Mouse (Mus musculus) liver, embryonic 14.5 days (tissue): Measurements from ENCODE around the gene Cdc20b. TPM values are rescaled to one million over a fixed set of nuclear protein-coding genes. Genes with fewer than 3 reads are reported as not detected.
A peak's percentile ranks its signal among the peaks of the same experiment; 100 is the strongest.

Experiments used
- ATAC-seq: fragments of 200-750 bp; cut with Nextera tagmentation; 2 replicates; pipeline ENCODE4 v1.8.0; 2017; ENCODE audit warnings: moderate number of reproducible peaks, mild to moderate bottlenecking, moderate library complexity; ENCODE audit not compliant: insufficient read depth
- DNase-seq, 3 experiments: peaks; one replicate each; pipeline ENCODE4 v3.0.0-alpha.2; 2012 to 2013; ENCODE audit warnings: low read depth in 3 of 3, low spot score in 3 of 3
- H3K27ac ChIP-seq: fragments of 300-500 bp; sonication (generic); 2 replicates; pipeline ENCODE4 v1.5.1; 2014; ENCODE audit warnings: moderate library complexity, mild to moderate bottlenecking, control low read depth, inconsistent platforms
- H3K27me3 ChIP-seq: fragments of 300-500 bp; sonication (generic); 2 replicates; pipeline ENCODE4 v1.6.1; 2014; ENCODE audit warnings: mild to moderate bottlenecking, low read length, moderate library complexity; ENCODE audit not compliant: control insufficient read depth, insufficient read depth
- H3K36me3 ChIP-seq: fragments of 300-500 bp; sonication (generic); replicated peaks from 2 replicates; pipeline ENCODE4 v1.6.1; 2014; ENCODE audit warnings: low read depth; ENCODE audit not compliant: control insufficient read depth, insufficient read depth
- H3K4me1 ChIP-seq, 2 experiments: fragments of 200-500 bp in 1 of 2; fragments of 300-500 bp in 1 of 2; sonication (generic) in 1 of 2; replicated peaks; 2 replicates each; pipeline ENCODE4 v1.6.1; 2012 to 2014; ENCODE audit warnings: antibody characterized with exemption in 1 of 2, inconsistent platforms in 1 of 2, low read length in 1 of 2; ENCODE audit not compliant: control insufficient read depth in 2 of 2, insufficient read depth in 2 of 2
- H3K4me2 ChIP-seq: fragments of 300-500 bp; sonication (generic); 2 replicates; pipeline ENCODE4 v1.6.1; 2014; ENCODE audit warnings: low read depth, mild to moderate bottlenecking, control low read depth, moderate library complexity
- H3K4me3 ChIP-seq, 2 experiments: fragments of 200-500 bp in 1 of 2; fragments of 300-500 bp in 1 of 2; sonication (generic) in 1 of 2; 2 replicates each; pipeline ENCODE4 v1.5.1; 2012 to 2014; ENCODE audit warnings: low read depth in 2 of 2, low read length in 2 of 2, mild to moderate bottlenecking in 2 of 2, control low read depth in 1 of 2, inconsistent platforms in 1 of 2, moderate library complexity in 1 of 2; ENCODE audit not compliant: insufficient read depth in 1 of 2
- H3K9ac ChIP-seq: fragments of 300-500 bp; sonication (generic); replicated peaks from 2 replicates; pipeline ENCODE4 v1.6.1; 2014; ENCODE audit warnings: mild to moderate bottlenecking, control low read depth, moderate library complexity
- H3K9me3 ChIP-seq: fragments of 300-500 bp; sonication (generic); 2 replicates; pipeline ENCODE4 v1.6.1; 2016; ENCODE audit warnings: low read length, mixed read lengths; ENCODE audit not compliant: control insufficient read depth
- CTCF ChIP-seq: IDR thresholded peaks from 2 replicates; pipeline ENCODE4 v1.5.1; 2016; ENCODE audit warnings: antibody characterized with exemption, low read depth, control low read depth
- EP300 ChIP-seq: IDR thresholded peaks from 2 replicates; pipeline ENCODE4 v1.6.1; 2016; ENCODE audit warnings: antibody characterized with exemption, low read depth
- WGBS: fragments of 180-500 bp; shearing (Covaris S2); extraction: QIAGEN DNeasy Blood & Tissue Kit; methylation state at CpG from one replicate; pipeline ENCODE4 v1.1.7; 2014; ENCODE audit not compliant: insufficient replicate concordance; 5-methylcytosine and 5-hydroxymethylcytosine counted together
- polyA plus RNA-seq, 2 experiments: library from polyadenylated mRNA; depleted of rRNA in 1 of 2; stranded (reverse) in 1 of 2; unstranded in 1 of 2; fragments of >200 nt; fragmentation: Nextera tagmentation in 1 of 2; extraction: Ambion mirVana in 1 of 2; gene quantifications; 2 replicates each; pipeline versions ENCODE4 v1.2.1 to v1.2.3; 2012 to 2014

Cdc20b gene
- polyA plus RNA-seq, 2 experiments = 0.02 TPM; not detected in 1

GRCm38 (mm10) chr13:113054230-113054629, 19.3 kb downstream of the Cdc20b start:
- H3K27me3 ChIP-seq = no peaks in the 10 kb centered on the region
- no peak overlapping the region for H3K9ac ChIP-seq
- DNase-seq = no peak
- H3K4me3 ChIP-seq = no peak overlapping the region
- no peaks in the 10 kb centered on the region for H3K4me1 ChIP-seq
- ATAC-seq = no peak
- H3K36me3 ChIP-seq = no peaks in the 10 kb centered on the region
- no peak for TF ChIP-seq EP300
- no peak for TF ChIP-seq CTCF
- 53% methylated on average over 8 of the region's 8 CpGs for WGBS
- no peak overlapping the region for H3K27ac ChIP-seq
- peaks cover 5% of the 10 kb centered on the region for H3K9me3 ChIP-seq
- no peak overlapping the region for H3K4me2 ChIP-seq

DNA sequence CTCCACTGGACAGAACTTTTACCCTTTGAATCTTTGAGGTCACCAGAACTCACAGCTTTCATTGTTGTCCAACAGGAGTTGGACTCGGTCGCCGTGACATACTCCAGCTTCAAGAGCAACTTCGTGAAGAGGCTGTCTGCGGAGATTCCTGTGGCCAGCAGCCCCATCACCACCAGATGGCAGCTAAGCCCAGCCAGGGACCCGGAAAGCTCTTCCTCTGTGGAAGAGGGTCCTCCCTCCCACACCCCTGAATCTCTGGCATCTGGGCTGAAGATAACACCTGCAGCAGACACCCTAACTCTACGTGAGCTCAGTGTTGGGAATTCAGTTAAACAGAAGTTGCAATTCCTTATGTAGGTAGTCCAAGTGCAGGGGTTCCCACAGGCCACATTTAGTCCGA, 20.9 kb downstream of the Cdc20b start:
- no peak for ATAC-seq

DNA sequence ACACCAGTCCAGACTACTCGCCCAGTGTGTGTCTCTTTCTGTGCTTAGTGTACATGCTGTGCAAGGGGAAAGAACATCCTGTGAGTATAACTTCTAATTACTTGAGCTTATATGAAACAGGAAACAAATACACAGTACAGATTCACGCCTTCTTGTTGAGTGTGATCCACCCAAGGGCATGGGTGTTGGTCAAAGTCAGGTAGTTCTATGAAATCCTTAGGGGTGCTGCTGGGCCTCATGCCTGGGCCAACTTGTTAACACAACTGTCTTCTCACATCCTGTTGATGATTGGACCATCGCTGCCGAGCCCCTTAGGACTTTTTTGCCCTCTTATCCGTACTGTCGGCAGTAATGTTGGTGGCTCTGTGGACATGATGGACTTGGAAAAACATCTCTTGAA, 26.8 kb downstream of the Cdc20b start:
- no peaks in the 10 kb centered on the region for H3K4me1 ChIP-seq
- H3K4me3 ChIP-seq = no peak overlapping the region
- WGBS = 73% methylated on average over 6 of the region's 6 CpGs
- TF ChIP-seq CTCF = no peak
- TF ChIP-seq EP300 = no peak
- H3K9me3 ChIP-seq = peaks cover 3% of the 10 kb centered on the region
- H3K36me3 ChIP-seq = no peaks in the 10 kb centered on the region
- no peaks in the 10 kb centered on the region for H3K27me3 ChIP-seq
- no peak overlapping the region for H3K9ac ChIP-seq
- H3K27ac ChIP-seq = no peak overlapping the region
- DNase-seq (no peak), ATAC-seq (no peak)
- no peak overlapping the region for H3K4me2 ChIP-seq

More for the DNA sequence above, 20.9 kb downstream of the Cdc20b start:
- no peaks in the 10 kb centered on the region for H3K4me1 ChIP-seq
- H3K27me3 ChIP-seq = no peaks in the 10 kb centered on the region
- no peak overlapping the region for H3K9ac ChIP-seq
- WGBS = 44% methylated on average over 8 of the region's 8 CpGs
- no peak overlapping the region for H3K27ac ChIP-seq
- DNase-seq = no peak
- H3K4me2 ChIP-seq = no peak overlapping the region
- H3K9me3 ChIP-seq = peaks cover 5% of the 10 kb centered on the region
- TF ChIP-seq EP300 (no peak), CTCF (peak; percentile 41; the same call in 1 of the 2 replicates)
- H3K36me3 ChIP-seq = no peaks in the 10 kb centered on the region
- no peak overlapping the region for H3K4me3 ChIP-seq

- ATAC-seq = no peak
- no peak overlapping the region for H3K9ac ChIP-seq
- TF ChIP-seq EP300 = no peak
- no peak for TF ChIP-seq CTCF
- no peak overlapping the region for H3K27ac ChIP-seq
- H3K4me1 ChIP-seq = no peaks in the 10 kb centered on the region
- no peak overlapping the region for H3K4me3 ChIP-seq
- 72% methylated on average over 9 of the region's 9 CpGs for WGBS
- H3K9me3 ChIP-seq = no peaks in the 10 kb centered on the region
- H3K27me3 ChIP-seq = no peaks in the 10 kb centered on the region
- no peaks in the 10 kb centered on the region for H3K36me3 ChIP-seq
- H3K4me2 ChIP-seq = no peak overlapping the region
- no peak for DNase-seq
Measured at GRCm38 (mm10) chr13:113064542-113064941, 29.6 kb downstream of the Cdc20b start.

GRCm38 (mm10) chr13:113079021-113079420, 44.1 kb downstream of the Cdc20b start:
- no peaks in the 10 kb centered on the region for H3K27me3 ChIP-seq
- no peak for ATAC-seq
- H3K4me2 ChIP-seq = no peak overlapping the region
- no peak for TF ChIP-seq CTCF
- TF ChIP-seq EP300 = no peak
- H3K4me3 ChIP-seq = no peak overlapping the region
- H3K36me3 ChIP-seq = no peaks in the 10 kb centered on the region
- DNase-seq = no peak
- no peaks in the 10 kb centered on the region for H3K4me1 ChIP-seq
- WGBS = 59% methylated on average over 9 of the region's 9 CpGs
- H3K9ac ChIP-seq = no peak overlapping the region
- no peaks in the 10 kb centered on the region for H3K9me3 ChIP-seq
- no peak overlapping the region for H3K27ac ChIP-seq

DNA sequence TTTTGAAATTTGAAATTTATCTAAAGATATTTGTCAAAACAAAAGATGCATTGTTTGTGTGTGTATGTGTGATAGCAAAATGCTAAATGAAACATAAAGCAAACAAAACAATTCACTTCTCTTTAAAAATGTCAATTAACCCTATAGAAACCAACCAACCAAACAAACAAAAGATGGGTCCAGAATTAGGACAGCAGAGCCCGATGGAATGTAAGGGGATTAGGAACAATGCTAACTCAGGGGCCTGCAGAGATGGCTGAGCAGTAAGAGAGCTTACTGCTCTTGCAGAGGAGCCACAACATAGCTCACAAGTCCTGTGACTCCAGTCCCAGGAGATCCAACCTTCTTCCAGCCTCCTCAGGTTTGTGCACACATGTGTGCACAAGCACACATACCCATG, 47.2 kb downstream of the Cdc20b start:
- DNase-seq = no peak
- H3K9ac ChIP-seq = no peak overlapping the region
- ATAC-seq = no peak
- TF ChIP-seq EP300 (no peak), CTCF (no peak)
- 50% methylated on average over 1 of the region's 1 CpGs for WGBS
- H3K9me3 ChIP-seq = no peaks in the 10 kb centered on the region
- H3K4me1 ChIP-seq = peaks cover 0 to 6% of the 10 kb centered on the region in 2 experiments; a peak in 2 of 4 replicates
- H3K36me3 ChIP-seq = no peaks in the 10 kb centered on the region
- H3K4me2 ChIP-seq = no peak overlapping the region
- H3K4me3 ChIP-seq = no peak overlapping the region
- no peaks in the 10 kb centered on the region for H3K27me3 ChIP-seq
- no peak overlapping the region for H3K27ac ChIP-seq
